Comparison of ENCODE assay signal across 9 mouse cellular contexts in the genomic region with DNA sequence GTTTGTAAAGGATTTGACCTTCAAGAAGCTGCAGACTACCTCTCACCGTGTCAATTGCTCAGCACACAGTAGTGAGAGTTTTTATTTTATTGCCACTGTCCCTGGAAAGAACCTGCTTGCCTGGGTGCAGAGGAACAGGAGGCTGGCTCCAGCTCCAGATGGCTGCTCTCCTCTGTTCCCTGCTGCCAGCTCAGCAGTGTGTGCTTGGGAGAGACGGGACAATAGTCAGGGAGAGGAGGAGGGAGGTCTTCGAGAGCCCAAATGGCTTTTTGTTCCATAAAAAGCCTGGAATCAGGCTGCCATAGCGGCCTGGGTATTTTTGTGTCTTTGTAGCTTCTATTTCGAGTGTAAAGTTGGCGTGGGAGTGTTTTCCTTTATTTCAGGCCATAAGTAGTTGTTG. TPM values are rescaled to one million over a fixed set of nuclear protein-coding genes. Genes with fewer than 3 reads are reported as not detected.
A peak's percentile ranks its signal among the peaks of the same experiment; 100 is the strongest.
DNase-seq lines count a peak whose midpoint lies in the region; ATAC-seq and TF ChIP-seq lines count a peak whose summit lies in the region.
"Had no signal": no experiment of that assay in that cellular context is flagged by ENCODE, and none has a peak within 500 bp of the region (broad histone marks: within the 10 kb centered on the region; RNA-seq: fewer than 3 reads in every experiment).

No protein-coding gene starts in this region.

- H3K27me3 ChIP-seq in heart, embryonic 14.5 days (ENCODE audit: control insufficient read depth, insufficient read depth, low read length), result no peaks in the 10 kb centered on the region
- no peaks in the 10 kb centered on the region for H3K27me3 ChIP-seq in limb, embryonic 10.5 days (ENCODE audit: low read depth, poor library complexity, severe bottlenecking)

- H3K9ac ChIP-seq in heart, embryonic 14.5 days (ENCODE audit: low read length), result 0 out of 2 replicates have a peak overlapping the region, but pooled peaks have one; percentile 17

- DNase-seq in adrenal gland, postnatal 36 days, result peak; percentile 6 to 23
- peak; percentile 11 for DNase-seq in embryo, embryonic 10 days (ENCODE audit: low spot score)
- DNase-seq in layer of hippocampus, postnatal 25 days (ENCODE audit: extremely low spot score in 1 of 2, low spot score in 1 of 2), result peak; percentile 39 to 43
- no peak for DNase-seq in spleen, postnatal 10 days (ENCODE audit: low spot score in 2 of 2)
- no peak for DNase-seq in gastrocnemius, adult 8-10 months (ENCODE audit: low spot score in 2 of 2)
- no peak for DNase-seq in limb, embryonic 10.5 days (ENCODE audit: low spot score)

- H3K36me3 ChIP-seq in heart, embryonic 14.5 days (ENCODE audit: control insufficient read depth, insufficient read depth, low read length), result no peaks in the 10 kb centered on the region
- H3K36me3 ChIP-seq in limb, embryonic 10.5 days, result no peaks in the 10 kb centered on the region

- ATAC-seq in heart, embryonic 14.5 days (ENCODE audit: insufficient number of reproducible peaks, insufficient read depth, low FRiP score, low read depth), result no peak

- H3K4me2 ChIP-seq in heart, embryonic 14.5 days (ENCODE audit: low read length), result peak overlapping the region; percentile 38; the same call in 1 of the 2 replicates

- no peak for TF ChIP-seq CTCF in olfactory bulb, adult 2 months (IDR thresholded peaks at IDR 0.05; ENCODE audit: insufficient read depth, low read depth, low read length)

- H3K4me3 ChIP-seq in heart, embryonic 14.5 days (ENCODE audit: control insufficient read depth in 1 of 2, insufficient read depth in 1 of 2, low read depth in 1 of 2, low read length in 2 of 2), result no peak overlapping the region
- no peak overlapping the region for H3K4me3 ChIP-seq in olfactory bulb, adult 2 months (ENCODE audit: insufficient read depth, low read depth, low read length)
- no peak overlapping the region for H3K4me3 ChIP-seq in limb, embryonic 10.5 days

- peak overlapping the region; percentile 62 to 75; a peak in 3 of 4 replicates for H3K27ac ChIP-seq in heart, embryonic 14.5 days (replicated peaks in 1 of 2; ENCODE audit: control insufficient read depth in 1 of 2, insufficient read depth in 1 of 2, low read depth in 2 of 2, low read length in 2 of 2)
- H3K27ac ChIP-seq in olfactory bulb, adult 2 months (ENCODE audit: insufficient read depth, low read depth, low read length), result peak overlapping the region; percentile 97
- H3K27ac ChIP-seq in limb, embryonic 10.5 days, result no peak overlapping the region

- H3K4me1 ChIP-seq in heart, embryonic 14.5 days (ENCODE audit: control insufficient read depth in 2 of 2, insufficient read depth in 2 of 2, low read length in 2 of 2), result peaks cover 4 to 5% of the 10 kb centered on the region in 2 experiments; a peak in 3 of 4 replicates
- no peaks in the 10 kb centered on the region for H3K4me1 ChIP-seq in olfactory bulb, adult 2 months (ENCODE audit: control insufficient read depth, insufficient read depth, low read length)
- H3K4me1 ChIP-seq in limb, embryonic 10.5 days, result no peaks in the 10 kb centered on the region

- no peaks in the 10 kb centered on the region for H3K9me3 ChIP-seq in heart, embryonic 14.5 days (ENCODE audit: control insufficient read depth, low read length)
- H3K9me3 ChIP-seq in limb, embryonic 10.5 days (replicated peaks), result no peaks in the 10 kb centered on the region

- no peak for TF ChIP-seq POLR2A in olfactory bulb, adult 2 months (IDR thresholded peaks at IDR 0.05; ENCODE audit: insufficient read depth, low read depth, low read length)

- 12% methylated on average over 6 of the region's 6 CpGs for WGBS in heart, embryonic 14.5 days
- 11% methylated on average over 6 of the region's 6 CpGs for WGBS in olfactory bulb, adult 2 months
- 39% methylated on average over 6 of the region's 6 CpGs for WGBS in limb, embryonic 10.5 days

RNA-seq across cellular contexts. Expression of a gene that starts 54.5 kb away (rescaled TPM):
- not detected for total RNA-seq in adrenal gland, postnatal 36 days (2021)
- polyA plus RNA-seq in heart, embryonic 14.5 days (2014; fragmentation: Nextera tagmentation; extraction: Ambion mirVana), result not detected in 2 replicates
- total RNA-seq in layer of hippocampus, postnatal 25 days (2021), result not detected
- not detected in 2 replicates for polyA plus RNA-seq in olfactory bulb, adult 2 months (2012; ENCODE audit: insufficient read depth, insufficient read length, low replicate concordance, missing spikeins)
- not detected for total RNA-seq in gastrocnemius, adult 8-10 months (2022)
- polyA plus RNA-seq in limb, embryonic 10.5 days (2016; fragmentation: Nextera tagmentation; extraction: Ambion mirVana), result not detected in 2 replicates
- total RNA-seq: gastrocnemius, postnatal 36 days had no signal

Comparison
In these comparisons a context has a peak if more than half of its experiments do, and no peak if none do; other contexts are left out.
1. DNase-seq: peak in adrenal gland, postnatal 36 days (2 of 2), embryo, embryonic 10 days (single experiment) and layer of hippocampus, postnatal 25 days (2 of 2); none in spleen, postnatal 10 days (0 of 2), gastrocnemius, adult 8-10 months (0 of 2) and limb, embryonic 10.5 days (single experiment).